In genomic region chr2:72932186-72932585, GRCm38 (mm10) we compare ENCODE assay signal across 24 mouse cellular contexts. TPM values are rescaled to one million over a fixed set of nuclear protein-coding genes. Genes with fewer than 3 reads are reported as not detected.
DNase-seq lines count a peak whose midpoint lies in the region; ATAC-seq and TF ChIP-seq lines count a peak whose summit lies in the region.
"Had no signal": no experiment of that assay in that cellular context is flagged by ENCODE, and none has a peak within 500 bp of the region (broad histone marks: within the 10 kb centered on the region; RNA-seq: fewer than 3 reads in every experiment).

No protein-coding gene starts in this region.

- no peaks in the 10 kb centered on the region for H3K4me1 ChIP-seq in embryonic facial prominence, embryonic 11.5 days (ENCODE audit: control insufficient read depth, insufficient read depth, low read length)
- peaks cover 48% of the 10 kb centered on the region for H3K4me1 ChIP-seq in limb, embryonic 10.5 days
- peaks cover 6% of the 10 kb centered on the region; the same call in 1 of the 2 replicates for H3K4me1 ChIP-seq in small intestine, adult 2 months (ENCODE audit: control insufficient read depth, insufficient read depth, insufficient read length, low read length)
- H3K4me1 ChIP-seq: heart, embryonic 15.5 days; liver, embryonic 15.5 days; midbrain, embryonic 13.5 days; neural tube, embryonic 12.5 days had no signal

- peak; percentile 36 for DNase-seq in embryo, embryonic 10.5 days (ENCODE audit: low spot score)
- DNase-seq in embryonic facial prominence, embryonic 11.5 days (ENCODE audit: low spot score) = peak; percentile 74
- no peak for DNase-seq in limb, embryonic 10.5 days (ENCODE audit: low spot score)
- no peak for DNase-seq in cerebellum, adult 11-12 months
- DNase-seq in adrenal gland, postnatal 25 days = no peak
- DNase-seq in cerebellum, adult 9-10 months = no peak
- DNase-seq: cerebellum, adult 8-10 months; gastrocnemius, postnatal 10 days; heart, adult 18-20 months; heart, postnatal 4 days; kidney, adult 18-20 months; kidney, postnatal 14 days; right cerebral cortex, adult 18-20 months had no signal

- H3K9ac ChIP-seq in embryonic facial prominence, embryonic 11.5 days (replicated peaks; ENCODE audit: low read length) = no peak overlapping the region
- H3K9ac ChIP-seq: embryonic facial prominence, embryonic 15.5 days; heart, embryonic 15.5 days; liver, embryonic 15.5 days; midbrain, embryonic 13.5 days; neural tube, embryonic 12.5 days had no signal

- no peaks in the 10 kb centered on the region for H3K27me3 ChIP-seq in embryonic facial prominence, embryonic 11.5 days (ENCODE audit: control insufficient read depth, insufficient read depth, low read length)
- no peaks in the 10 kb centered on the region for H3K27me3 ChIP-seq in limb, embryonic 10.5 days (ENCODE audit: low read depth, poor library complexity, severe bottlenecking)
- H3K27me3 ChIP-seq in small intestine, adult 2 months (ENCODE audit: control insufficient read depth, insufficient read depth, low read length) = no peaks in the 10 kb centered on the region
- H3K27me3 ChIP-seq: embryonic facial prominence, embryonic 15.5 days; heart, embryonic 15.5 days; liver, embryonic 15.5 days; midbrain, embryonic 13.5 days; neural tube, embryonic 12.5 days had no signal

- TF ChIP-seq CTCF in small intestine, adult 2 months (IDR thresholded peaks at IDR 0.05; ENCODE audit: extremely low read depth, insufficient read length, insufficient replicate concordance, low read depth, low read length) = no peak

- no peaks in the 10 kb centered on the region for H3K9me3 ChIP-seq in embryonic facial prominence, embryonic 11.5 days (replicated peaks; ENCODE audit: control insufficient read depth, low read length)
- no peaks in the 10 kb centered on the region for H3K9me3 ChIP-seq in limb, embryonic 10.5 days (replicated peaks)
- H3K9me3 ChIP-seq: embryonic facial prominence, embryonic 15.5 days; heart, embryonic 15.5 days; liver, embryonic 15.5 days; midbrain, embryonic 13.5 days; neural tube, embryonic 12.5 days had no signal

- H3K36me3 ChIP-seq in embryonic facial prominence, embryonic 11.5 days (replicated peaks; ENCODE audit: control insufficient read depth, insufficient read depth, low read depth, low read length) = no peaks in the 10 kb centered on the region
- peaks cover 11% of the 10 kb centered on the region for H3K36me3 ChIP-seq in limb, embryonic 10.5 days
- H3K36me3 ChIP-seq in small intestine, adult 2 months (ENCODE audit: control insufficient read depth, insufficient read depth, low read length) = peaks cover 4% of the 10 kb centered on the region

- no peak for ATAC-seq in embryonic facial prominence, embryonic 11.5 days (replicated peaks; ENCODE audit: insufficient number of reproducible peaks, low FRiP score, low TSS enrichment, low read depth)
- ATAC-seq: hindbrain, embryonic 16.5 days; lung, postnatal 0 days; midbrain, embryonic 13.5 days had no signal

- TF ChIP-seq POLR2A in small intestine, adult 2 months (IDR thresholded peaks at IDR 0.05; ENCODE audit: low read depth, low read length) = no peak

- no peak overlapping the region for H3K4me2 ChIP-seq in embryonic facial prominence, embryonic 11.5 days (ENCODE audit: low read depth, low read length)
- H3K4me2 ChIP-seq: embryonic facial prominence, embryonic 15.5 days; heart, embryonic 15.5 days; liver, embryonic 15.5 days; midbrain, embryonic 13.5 days; neural tube, embryonic 12.5 days had no signal

- 0 out of 2 replicates have a peak overlapping the region, but pooled peaks have one; percentile 52 for H3K27ac ChIP-seq in embryonic facial prominence, embryonic 11.5 days (replicated peaks; ENCODE audit: low read depth, low read length)
- H3K27ac ChIP-seq in limb, embryonic 10.5 days = peak overlapping the region; percentile 77; the same call in 1 of the 2 replicates
- 0 out of 2 replicates have a peak overlapping the region, but pooled peaks have one; percentile 24 for H3K27ac ChIP-seq in small intestine, adult 2 months (ENCODE audit: insufficient read depth, low read depth, low read length)
- H3K27ac ChIP-seq: heart, embryonic 15.5 days; liver, embryonic 15.5 days; midbrain, embryonic 13.5 days; neural tube, embryonic 12.5 days had no signal

- H3K4me3 ChIP-seq in embryonic facial prominence, embryonic 11.5 days (ENCODE audit: low read depth, low read length) = no peak overlapping the region
- H3K4me3 ChIP-seq in limb, embryonic 10.5 days = no peak overlapping the region
- no peak overlapping the region for H3K4me3 ChIP-seq in small intestine, adult 2 months (ENCODE audit: low read depth, low read length)
- H3K4me3 ChIP-seq: embryonic facial prominence, embryonic 15.5 days; heart, embryonic 15.5 days; liver, embryonic 15.5 days; midbrain, embryonic 13.5 days; neural tube, embryonic 12.5 days had no signal

RNA-seq across cellular contexts. Expression of gene Sp3, which starts 48.1 kb away (rescaled TPM):
- 78.9 and 88.0 TPM in 2 replicates for polyA plus RNA-seq in embryonic facial prominence, embryonic 11.5 days (2014; fragmentation: Nextera tagmentation; extraction: Ambion mirVana)
- 47.6 and 58.2 TPM in 2 replicates for polyA plus RNA-seq in limb, embryonic 10.5 days (2016; fragmentation: Nextera tagmentation; extraction: Ambion mirVana)
- 6.6 and 14.2 TPM in 2 replicates for polyA plus RNA-seq in small intestine, adult 2 months (2012; rRNA removed)
- 68.4 and 70.6 TPM in 2 replicates for total RNA-seq in adrenal gland, postnatal 25 days (2021)

RNA-seq across cellular contexts. Expression of gene Gm11084, which starts 54.3 kb away (rescaled TPM):
- polyA plus RNA-seq in embryonic facial prominence, embryonic 11.5 days (2014; fragmentation: Nextera tagmentation; extraction: Ambion mirVana) = not detected in 2 replicates
- polyA plus RNA-seq in limb, embryonic 10.5 days (2016; fragmentation: Nextera tagmentation; extraction: Ambion mirVana) = not detected in 2 replicates
- not detected in 2 replicates for polyA plus RNA-seq in small intestine, adult 2 months (2012; rRNA removed)
- not detected in 2 replicates for total RNA-seq in adrenal gland, postnatal 25 days (2021)
- total RNA-seq: adrenal gland, postnatal 4 days; gastrocnemius, postnatal 10 days; heart, adult 18-20 months; heart, postnatal 4 days; left cerebral cortex, adult 18-20 months; left cerebral cortex, postnatal 36 days had no signal
- polyA plus RNA-seq: embryonic facial prominence, embryonic 15.5 days; heart, embryonic 15.5 days; hindbrain, embryonic 16.5 days; liver, embryonic 15.5 days; lung, postnatal 0 days; midbrain, embryonic 13.5 days; neural tube, embryonic 12.5 days had no signal

Comparison
In these comparisons a context has a peak if more than half of its experiments do, and no peak if none do; other contexts are left out.
1. DNase-seq: peak in embryo, embryonic 10.5 days (single experiment) and embryonic facial prominence, embryonic 11.5 days (single experiment); none in limb, embryonic 10.5 days (single experiment), cerebellum, adult 11-12 months (single experiment), adrenal gland, postnatal 25 days (single experiment) and cerebellum, adult 9-10 months (single experiment).
2. H3K27ac ChIP-seq: peak in every context shown above with its lines; median percentile 77 in limb, embryonic 10.5 days; 52 in embryonic facial prominence, embryonic 11.5 days; 24 in small intestine, adult 2 months.